Mouse (Mus musculus): ENCODE measurements at regions not wholly inside any gene's neighbourhood (a gene's known extent, or its start where the extent isn't known, plus 50 kb on each side); places are given as distances from the start of the nearest gene placed in this dataset.
A peak's percentile ranks its signal among the peaks of the same experiment; 100 is the strongest.

- no peaks in the 10 kb centered on the region for H3K9me3 ChIP-seq (replicated peaks; ENCODE audit: control insufficient read depth, low read length)
- no peaks in the 10 kb centered on the region for H3K27me3 ChIP-seq (ENCODE audit: control insufficient read depth, insufficient read depth, low read depth, low read length)
- WGBS (ENCODE audit: insufficient replicate concordance) = 46% methylated on average over 2 of the region's 2 CpGs
- H3K4me1 ChIP-seq (ENCODE audit: control insufficient read depth, low read depth, low read length) = no peaks in the 10 kb centered on the region
- H3K4me2 ChIP-seq (ENCODE audit: low read depth, low read length) = no peak overlapping the region
- no peaks in the 10 kb centered on the region for H3K36me3 ChIP-seq (ENCODE audit: control insufficient read depth, insufficient read depth)
- H3K27ac ChIP-seq (ENCODE audit: low read length) = no peak overlapping the region
- ATAC-seq (ENCODE audit: low read depth) = 0 out of 2 replicates have a peak, but pooled peaks have one; percentile 11
- no peak overlapping the region for H3K4me3 ChIP-seq (ENCODE audit: low read depth, low read length)
- H3K9ac ChIP-seq (ENCODE audit: low read depth, low read length) = no peak overlapping the region
These were observed 76.6 kb upstream of the Itgb1 start for GRCm38 (mm10) chr8:128608876-128609275.

- H3K9me3 ChIP-seq (replicated peaks; ENCODE audit: control insufficient read depth, low read length) = no peaks in the 10 kb centered on the region
- no peaks in the 10 kb centered on the region for H3K27me3 ChIP-seq (ENCODE audit: control insufficient read depth, insufficient read depth, low read depth, low read length)
- H3K4me1 ChIP-seq (ENCODE audit: control insufficient read depth, low read depth, low read length) = no peaks in the 10 kb centered on the region
- no peaks in the 10 kb centered on the region for H3K36me3 ChIP-seq (ENCODE audit: control insufficient read depth, insufficient read depth)
- H3K27ac ChIP-seq (ENCODE audit: low read length) = no peak overlapping the region
- H3K9ac ChIP-seq (ENCODE audit: low read depth, low read length) = no peak overlapping the region
- H3K4me3 ChIP-seq (ENCODE audit: low read depth, low read length) = no peak overlapping the region
- 52% methylated on average over 5 of the region's 5 CpGs for WGBS (ENCODE audit: insufficient replicate concordance)
- no peak for ATAC-seq (ENCODE audit: low read depth)
- no peak overlapping the region for H3K4me2 ChIP-seq (ENCODE audit: low read depth, low read length)
These were observed 72.8 kb upstream of the Itgb1 start for GRCm38 (mm10) chr8:128612607-128613006.

- no peaks in the 10 kb centered on the region for H3K4me1 ChIP-seq (ENCODE audit: control insufficient read depth, low read depth, low read length)
These were observed 67.6 kb upstream of the Itgb1 start for GRCm38 (mm10) chr8:128617854-128618253.

GRCm38 (mm10) chr8:128619086-128619485 is 66.4 kb upstream of the Itgb1 start:
- Histone ChIP-seq H3K4me2 (ENCODE audit: low read depth, low read length) (no peak overlapping the region), H3K4me3 (ENCODE audit: low read depth, low read length) (no peak overlapping the region), H3K27me3 (ENCODE audit: control insufficient read depth, insufficient read depth, low read depth, low read length) (no peaks in the 10 kb centered on the region), H3K27ac (ENCODE audit: low read length) (no peak overlapping the region), H3K9me3 (replicated peaks; ENCODE audit: control insufficient read depth, low read length) (no peaks in the 10 kb centered on the region), H3K9ac (ENCODE audit: low read depth, low read length) (no peak overlapping the region), H3K36me3 (ENCODE audit: control insufficient read depth, insufficient read depth) (no peaks in the 10 kb centered on the region), H3K4me1 (ENCODE audit: control insufficient read depth, low read depth, low read length) (no peaks in the 10 kb centered on the region)
- 55% methylated on average over 1 of the region's 1 CpGs for WGBS (ENCODE audit: insufficient replicate concordance)
- no peak for ATAC-seq (ENCODE audit: low read depth)

More at GRCm38 (mm10) chr8:128617854-128618253, 67.6 kb upstream of the Itgb1 start:
- Histone ChIP-seq H3K9ac (ENCODE audit: low read depth, low read length) (no peak overlapping the region), H3K9me3 (replicated peaks; ENCODE audit: control insufficient read depth, low read length) (no peaks in the 10 kb centered on the region), H3K4me2 (ENCODE audit: low read depth, low read length) (no peak overlapping the region), H3K36me3 (ENCODE audit: control insufficient read depth, insufficient read depth) (no peaks in the 10 kb centered on the region), H3K27ac (ENCODE audit: low read length) (no peak overlapping the region), H3K4me3 (ENCODE audit: low read depth, low read length) (no peak overlapping the region), H3K27me3 (ENCODE audit: control insufficient read depth, insufficient read depth, low read depth, low read length) (no peaks in the 10 kb centered on the region)
- no peak for ATAC-seq (ENCODE audit: low read depth)
- 32% methylated on average over 1 of the region's 1 CpGs for WGBS (ENCODE audit: insufficient replicate concordance)

All from liver, embryonic 16.5 days (tissue).